Mouse (Mus musculus): ENCODE data around the gene Tas2r126.
"Not testable (repeated sequence)": the region's sequence is repeated elsewhere in the genome, so short reads cannot be mapped to it uniquely, and the experiment has no call there.

Gene Tas2r126

DNA sequence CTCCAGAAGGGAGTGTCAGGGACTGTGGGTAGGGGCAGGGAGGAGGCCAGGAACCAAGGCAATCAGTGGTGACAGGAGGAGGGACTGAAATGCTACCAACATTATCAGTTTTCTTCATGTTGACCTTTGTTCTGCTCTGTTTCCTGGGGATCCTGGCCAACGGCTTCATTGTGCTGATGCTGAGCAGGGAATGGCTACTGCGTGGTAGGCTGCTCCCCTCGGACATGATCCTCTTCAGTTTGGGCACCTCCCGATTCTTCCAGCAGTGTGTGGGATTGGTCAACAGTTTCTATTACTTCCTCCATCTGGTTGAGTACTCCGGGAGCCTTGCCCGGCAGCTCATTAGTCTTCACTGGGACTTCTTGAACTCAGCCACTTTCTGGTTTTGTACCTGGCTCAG, at the start of gene Tas2r126:
Gene Tas2r126, plus strand, starts transcription at position 90 of the 400 bp plus-strand sequence.
- no peak for DNase-seq

DNA sequence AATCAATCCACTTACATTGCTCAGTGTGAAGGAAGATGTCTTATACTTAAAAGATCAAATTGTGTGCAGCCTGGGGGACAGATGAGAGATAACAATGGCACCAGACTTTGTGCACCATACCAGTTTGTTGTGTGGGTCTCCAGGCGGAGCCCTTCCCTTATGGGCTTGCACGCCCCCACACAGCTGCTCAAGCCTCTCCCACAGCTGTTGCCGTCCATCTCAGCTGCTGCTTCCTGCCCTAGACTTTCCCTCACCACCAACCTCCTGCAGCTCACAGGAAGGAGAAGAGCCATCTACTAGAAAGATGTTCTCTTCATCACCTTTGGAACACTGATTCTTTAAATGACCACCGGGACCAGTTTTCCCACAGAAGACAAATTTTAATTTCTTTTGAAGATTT, 48.7 kb upstream of the Tas2r126 start:
- DNase-seq: no peak

DNA sequence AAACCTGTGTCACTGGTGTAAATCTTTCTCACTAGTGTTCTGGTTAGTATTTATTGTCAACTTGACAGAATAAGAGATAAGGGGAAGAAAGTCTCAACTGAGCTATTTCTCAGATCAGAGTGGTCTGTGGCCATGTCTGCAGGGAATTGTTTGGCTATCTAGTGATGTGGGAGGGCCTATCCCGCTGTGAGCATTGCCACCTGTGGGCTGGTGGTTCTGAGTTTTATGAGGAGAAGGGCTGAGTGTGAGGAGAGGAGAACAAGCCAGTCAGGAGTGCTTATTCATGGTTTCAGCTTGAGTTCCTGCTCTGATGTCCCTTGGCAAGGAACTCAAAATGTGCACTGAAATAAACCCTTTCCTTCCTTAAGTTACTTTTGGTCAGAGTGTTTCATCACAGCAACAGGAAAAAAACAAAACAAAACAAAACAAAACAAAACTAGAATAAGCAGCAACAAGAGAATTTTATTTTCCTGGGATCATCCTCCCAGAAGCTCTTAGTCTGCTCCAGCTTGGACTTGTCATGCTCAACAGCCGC, 42.5 kb upstream of the Tas2r126 start:
- DNase-seq: no peak

DNA sequence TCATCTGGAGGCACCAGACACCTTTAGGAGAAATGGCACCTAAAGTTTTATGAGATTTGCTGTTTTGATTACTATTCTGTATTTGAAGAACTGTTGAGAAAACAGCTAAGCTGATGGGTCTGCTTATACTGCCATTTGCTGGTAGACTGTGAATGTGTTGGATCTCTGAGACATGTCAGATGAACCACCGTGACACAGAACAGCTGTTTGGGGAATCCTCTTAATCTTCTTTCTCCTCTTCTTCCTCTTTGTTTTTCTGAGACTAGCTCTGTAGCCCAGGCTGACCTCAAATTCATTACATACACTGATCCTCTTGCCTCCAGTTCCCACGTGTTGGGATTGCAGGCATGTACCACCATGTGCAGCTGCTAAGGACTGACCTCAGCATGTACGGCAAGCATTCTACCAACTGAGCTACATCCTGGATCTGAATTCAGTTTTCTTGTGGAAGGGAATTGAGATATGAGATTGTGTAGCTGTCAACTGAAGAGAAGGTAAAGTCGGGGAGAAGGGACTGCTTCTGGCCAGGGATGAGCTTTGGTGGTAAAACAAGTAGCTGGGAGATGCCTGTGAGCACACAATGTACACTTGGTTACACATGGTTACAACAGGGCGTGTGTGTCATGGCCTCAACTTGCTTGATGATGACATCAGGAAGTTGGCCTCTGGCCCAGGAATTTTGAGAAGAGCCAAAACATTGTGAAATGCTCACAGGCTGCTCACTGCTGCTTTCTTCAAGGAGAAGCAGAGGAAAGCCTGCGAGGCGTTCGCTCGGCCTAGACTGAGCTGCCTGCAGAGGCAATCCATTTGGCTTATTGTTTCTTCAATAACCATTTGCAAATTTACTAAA, 38.1 kb upstream of the Tas2r126 start:
- peak; percentile 27 for DNase-seq

DNA sequence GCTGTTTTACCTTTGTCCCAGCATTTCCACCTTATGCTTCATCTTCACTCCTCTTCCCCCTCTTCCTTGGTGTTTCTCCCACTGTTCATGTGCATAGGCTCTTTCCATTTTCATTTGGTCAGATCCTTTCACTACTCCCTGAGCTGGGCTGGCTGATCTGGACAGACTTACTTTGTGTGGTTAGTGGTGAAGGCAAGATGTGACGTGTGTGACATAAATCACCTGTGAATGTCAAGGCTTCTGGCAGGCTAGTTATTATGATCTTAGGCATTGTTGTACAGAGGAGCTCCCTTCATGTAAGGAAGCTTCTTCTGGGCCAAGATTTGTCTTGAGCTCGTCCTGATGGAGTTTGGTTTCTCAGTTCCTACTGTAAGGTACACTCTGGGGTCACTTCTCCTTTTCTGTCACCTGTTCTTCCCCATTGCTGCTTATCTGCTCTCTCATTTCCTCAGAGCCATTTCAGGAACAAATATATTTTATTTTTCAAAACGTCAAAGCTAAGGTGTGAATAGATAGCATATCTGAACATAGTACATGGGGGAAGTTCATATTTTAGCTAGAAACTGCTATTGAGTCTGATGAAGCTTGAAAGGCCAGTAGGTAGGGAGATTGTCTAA, 37.2 kb upstream of the Tas2r126 start:
- DNase-seq: no peak

DNA sequence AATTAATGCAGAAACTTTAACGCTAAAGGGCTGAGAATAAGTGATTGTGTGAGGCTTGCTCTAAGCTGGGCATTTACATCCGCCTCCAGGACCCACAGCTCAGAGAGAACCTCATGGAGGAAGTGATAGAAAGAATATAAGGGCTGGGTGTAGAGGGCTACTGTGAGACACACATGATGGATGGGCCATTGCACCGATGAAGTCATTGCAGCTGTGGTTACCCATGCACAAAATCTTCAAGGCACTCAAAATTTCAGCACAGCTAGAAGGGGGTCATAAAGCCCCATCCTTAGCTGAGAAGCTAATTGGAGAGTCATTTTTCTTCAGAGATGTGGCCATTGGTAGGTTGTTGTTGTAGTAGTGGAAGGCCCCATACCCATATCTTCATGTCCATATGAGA, 36.0 kb upstream of the Tas2r126 start:
- no peak for DNase-seq

DNA sequence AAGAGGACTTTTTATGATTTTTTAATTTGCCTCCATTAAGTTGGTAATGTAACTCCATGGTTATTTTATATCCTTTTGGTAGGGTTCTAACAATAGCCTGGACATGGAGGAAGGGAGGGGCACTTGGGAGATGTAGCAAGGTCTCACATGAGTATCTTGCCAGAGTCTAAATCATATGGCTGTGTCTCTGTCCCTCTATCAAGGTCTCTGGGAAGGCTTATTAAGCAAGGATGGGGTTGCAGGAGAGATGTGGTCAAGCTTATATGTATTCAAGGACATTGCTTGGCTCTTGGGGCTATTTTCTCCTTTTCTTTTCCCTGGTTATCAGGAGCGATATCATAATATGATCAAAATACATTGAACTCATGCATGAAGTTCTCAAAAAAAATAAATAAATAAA, 35.3 kb upstream of the Tas2r126 start:
- no peak for DNase-seq

DNA sequence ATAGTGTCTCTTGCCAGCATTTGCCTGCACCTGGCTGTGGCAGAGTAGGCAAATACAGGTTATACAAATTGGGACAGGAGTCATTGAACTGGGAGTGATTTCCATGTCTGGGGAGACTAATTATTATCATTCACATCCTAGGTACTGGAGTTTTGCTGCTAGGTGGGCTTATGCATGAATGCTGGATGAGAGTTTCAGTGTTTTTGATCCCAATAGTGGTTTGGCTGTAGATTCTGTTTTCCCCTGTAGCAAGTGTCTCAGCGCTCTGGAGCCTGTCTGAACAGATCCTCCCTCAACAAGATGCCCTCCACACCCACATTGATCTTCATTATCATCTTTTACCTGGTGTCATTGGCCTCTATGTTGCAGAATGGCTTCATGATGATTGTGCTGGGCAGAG, 34.4 kb upstream of the Tas2r126 start, which contains the start of gene Tas2r143:
Gene Tas2r143, plus strand, starts transcription at position 301 of the 400 bp plus-strand sequence.
- DNase-seq: no peak

DNA sequence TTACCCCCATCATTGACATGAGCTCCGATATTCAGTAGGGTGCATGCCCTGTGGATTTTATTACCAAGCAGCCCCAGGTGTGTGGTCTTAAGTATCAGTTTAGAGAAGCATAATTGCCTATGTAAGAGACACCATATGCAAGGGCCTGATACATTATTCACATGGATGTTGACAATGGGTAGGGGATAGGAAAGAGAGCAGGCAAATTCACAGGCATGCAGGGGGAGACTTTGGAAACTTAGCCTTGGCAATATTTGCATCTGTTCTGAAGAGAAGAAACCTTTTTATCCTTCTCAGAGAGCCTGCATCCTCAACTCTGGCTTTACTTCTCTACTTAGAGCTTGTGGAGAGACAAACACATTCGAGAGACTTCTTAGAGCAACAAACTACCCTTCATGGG, 29.2 kb upstream of the Tas2r126 start, which contains the start of gene Tas2r135:
Gene Tas2r135, plus strand, starts transcription at position 301 of the 400 bp plus-strand sequence.
- no peak for DNase-seq

DNA sequence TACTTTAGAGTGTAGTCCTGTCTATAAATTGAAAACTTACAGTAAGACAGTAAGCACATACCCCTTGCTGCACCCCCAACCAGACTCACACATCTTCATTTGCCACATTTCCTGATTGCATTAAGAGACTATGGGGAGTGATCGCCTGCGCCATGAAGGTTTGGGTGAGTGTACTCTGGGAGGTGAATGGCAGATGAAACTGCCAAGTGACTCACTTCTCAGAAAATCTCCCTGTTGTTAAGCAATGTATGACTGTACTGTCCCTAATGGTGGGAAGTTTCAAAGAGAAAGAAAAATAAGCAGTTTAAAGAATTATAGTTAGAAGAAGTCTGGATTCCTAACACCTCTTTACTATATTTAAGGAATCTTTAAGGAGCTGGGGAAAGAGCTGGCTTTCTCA, 14.9 kb upstream of the Tas2r126 start:
- no peak for DNase-seq

DNA sequence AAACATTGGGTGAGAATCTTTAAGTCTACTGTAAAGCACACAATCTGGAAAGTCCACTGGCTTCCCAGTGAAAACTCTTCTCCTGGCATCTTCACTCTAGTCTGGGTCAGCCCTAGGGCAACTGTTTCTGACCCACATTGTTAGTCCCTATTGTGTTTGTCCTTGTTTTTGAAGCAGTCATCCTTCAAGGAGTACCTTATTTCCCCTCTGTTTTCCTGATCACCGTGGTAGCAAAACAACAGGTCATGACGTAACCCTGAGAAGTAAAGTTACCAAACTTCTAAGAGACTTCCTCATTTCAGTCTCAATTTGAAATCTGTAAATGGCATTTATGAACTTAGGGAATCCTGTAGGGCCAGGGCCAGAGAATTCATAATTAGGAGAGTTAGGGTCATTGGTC, 12.9 kb upstream of the Tas2r126 start:
- no peak for DNase-seq

DNA sequence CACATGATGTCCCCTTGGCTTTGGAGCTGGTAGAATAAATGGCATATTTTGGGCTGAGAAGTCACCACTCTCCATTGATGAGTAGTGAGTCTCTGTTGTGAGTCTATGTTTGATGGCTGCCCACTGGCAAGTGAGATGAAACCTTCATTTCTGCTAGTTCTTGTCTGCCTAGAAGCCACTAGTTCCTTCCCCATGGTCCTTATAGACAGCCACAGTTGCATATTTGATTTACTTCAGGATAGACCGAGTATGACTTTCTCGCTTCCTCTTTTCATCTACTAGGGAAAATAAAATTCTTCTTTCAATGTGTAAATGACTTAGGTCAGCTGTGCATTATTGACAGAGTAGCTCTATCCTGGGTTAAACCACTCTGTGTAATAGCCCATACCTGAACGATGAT, 9.9 kb upstream of the Tas2r126 start:
- DNase-seq: no peak

DNA sequence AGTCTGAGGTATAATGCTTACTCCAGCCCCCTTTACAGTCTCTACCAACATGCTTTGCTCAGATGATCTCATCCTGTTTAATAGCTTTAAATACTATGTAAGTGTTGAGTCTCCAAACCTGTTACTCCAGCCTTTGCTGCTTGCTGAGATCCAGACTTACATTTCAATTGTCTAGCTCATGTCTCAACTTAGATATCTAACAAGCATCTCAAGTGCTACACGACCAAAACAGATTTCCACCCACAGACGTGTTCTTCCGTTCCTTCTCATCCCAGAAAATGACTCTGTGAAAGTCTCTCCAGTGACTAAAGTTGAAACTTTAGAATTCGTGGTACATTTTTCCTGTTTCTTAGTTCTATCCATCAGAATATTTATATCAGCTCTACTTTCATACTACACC, 8.0 kb upstream of the Tas2r126 start:
- no peak for DNase-seq

DNA sequence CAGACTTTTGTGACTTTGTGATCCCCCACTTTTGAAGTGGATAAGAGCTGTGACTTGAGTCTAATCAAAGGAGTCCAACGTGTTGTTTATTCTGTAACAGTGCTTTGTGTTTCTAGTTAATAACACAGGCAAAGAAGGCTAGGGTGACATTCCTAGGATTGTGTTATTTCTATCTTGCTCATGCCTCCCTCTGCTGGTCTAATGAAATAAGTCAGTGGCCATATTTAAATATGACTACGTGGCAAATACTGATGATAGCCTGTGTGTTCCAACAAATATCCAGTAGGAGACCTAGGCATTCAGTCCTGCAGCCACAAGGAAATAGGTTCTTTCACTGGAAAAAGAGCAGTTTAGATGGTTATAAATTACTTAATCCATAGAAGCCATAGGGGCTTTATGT, 781 bp upstream of the Tas2r126 start:
- no peak for DNase-seq

DNA sequence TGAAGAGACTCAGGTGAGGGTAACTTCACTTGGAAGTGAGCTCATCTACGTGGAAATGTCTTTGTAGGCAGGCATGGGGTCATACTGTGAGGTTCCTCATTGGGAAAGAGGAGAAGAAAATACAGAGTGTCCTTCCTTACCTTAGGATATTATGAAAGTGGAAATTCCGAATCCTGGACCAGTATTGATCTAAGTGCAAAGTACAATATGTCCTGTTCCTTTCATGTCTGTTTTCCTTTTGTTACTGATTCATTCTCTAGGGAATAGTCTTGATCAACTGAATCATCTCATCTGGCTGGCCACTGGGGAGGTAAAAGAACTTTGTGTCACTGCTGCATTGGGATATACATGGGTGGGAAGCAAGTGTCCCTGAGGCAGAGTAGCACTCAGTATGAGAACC, 1.2 kb downstream of the Tas2r126 start:
- DNase-seq: no peak

DNA sequence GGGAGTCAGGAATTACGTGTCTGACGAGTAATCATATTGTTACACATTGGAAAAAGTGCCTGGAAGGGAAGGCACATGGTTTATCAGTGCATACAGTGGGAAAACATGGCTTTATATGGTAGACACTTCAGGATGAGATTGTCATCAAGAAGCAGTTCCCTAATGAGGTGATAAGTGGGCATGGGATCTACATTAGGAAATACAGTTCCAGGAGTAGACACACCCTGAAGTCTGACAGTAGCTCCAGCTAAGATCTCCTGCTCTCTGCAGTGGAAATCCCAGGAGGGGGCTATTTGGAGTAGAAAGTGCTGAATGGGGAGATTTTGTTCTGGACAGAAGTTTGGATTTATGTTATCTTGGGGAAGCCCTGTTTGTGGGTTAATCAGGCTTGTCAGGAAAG, 7.1 kb downstream of the Tas2r126 start:
- no peak for DNase-seq

DNA sequence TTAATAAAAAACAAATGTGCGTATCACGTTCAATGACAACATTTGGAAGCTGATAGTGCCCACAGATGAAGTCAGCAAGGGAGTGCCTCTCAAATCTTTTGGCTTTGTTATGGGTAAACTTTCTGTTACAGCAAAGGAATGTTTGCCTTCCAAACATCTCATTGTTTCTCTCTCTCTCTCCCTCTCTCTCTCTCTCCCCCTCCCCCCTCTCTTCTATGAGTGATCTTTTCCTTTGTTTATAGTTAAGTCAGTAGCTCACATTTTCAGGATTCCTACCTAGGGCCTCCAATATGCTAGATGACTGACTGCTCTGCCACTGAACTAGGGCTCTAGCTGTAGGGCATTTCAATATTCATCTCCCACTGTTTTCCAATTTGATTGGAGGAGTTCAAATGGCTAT, 10.2 kb downstream of the Tas2r126 start:
- no peak for DNase-seq

DNA sequence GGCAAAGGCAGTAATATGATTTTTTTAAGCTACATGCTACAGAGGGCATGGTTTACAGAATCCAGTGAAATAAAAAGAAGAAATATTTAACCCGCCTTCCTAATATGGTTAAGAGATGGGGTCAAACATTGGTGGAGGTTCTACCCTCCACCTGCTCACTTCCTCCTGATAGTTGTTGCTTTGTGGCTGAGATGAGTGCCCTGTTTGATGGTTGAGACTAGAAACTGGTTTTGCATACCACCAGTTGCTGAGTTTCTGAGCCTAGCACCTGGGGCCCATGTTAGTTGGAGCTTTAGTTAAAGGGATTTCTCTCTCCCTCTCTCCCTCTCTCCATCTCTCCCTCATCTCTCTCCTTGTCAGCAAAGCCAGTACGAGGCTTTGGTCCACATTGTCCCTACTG, 13.0 kb downstream of the Tas2r126 start:
- DNase-seq: no peak

DNA sequence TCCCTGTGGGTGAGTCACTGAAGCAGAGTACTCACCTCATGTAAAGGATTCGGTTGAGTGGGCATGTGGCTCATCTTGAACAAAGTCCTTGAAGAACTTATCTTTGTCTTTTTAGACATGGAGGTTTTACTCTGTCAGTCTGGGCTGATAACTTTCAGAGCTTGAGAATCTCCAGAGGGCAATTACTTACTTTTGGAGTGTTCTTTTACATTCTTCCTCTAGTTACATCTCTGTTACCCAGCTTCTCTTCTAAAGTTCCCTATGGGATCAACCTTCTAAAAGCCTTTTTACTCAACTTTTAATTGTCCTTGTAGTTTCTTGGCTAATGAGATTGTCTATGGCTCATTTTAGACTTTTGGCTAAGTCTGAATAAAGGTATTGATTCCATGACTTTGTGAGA, 30.8 kb downstream of the Tas2r126 start, which contains the start of gene Olfr458:
Gene Olfr458, minus strand, starts transcription at position 101 of the 400 bp plus-strand sequence.
- no peak for DNase-seq

DNA sequence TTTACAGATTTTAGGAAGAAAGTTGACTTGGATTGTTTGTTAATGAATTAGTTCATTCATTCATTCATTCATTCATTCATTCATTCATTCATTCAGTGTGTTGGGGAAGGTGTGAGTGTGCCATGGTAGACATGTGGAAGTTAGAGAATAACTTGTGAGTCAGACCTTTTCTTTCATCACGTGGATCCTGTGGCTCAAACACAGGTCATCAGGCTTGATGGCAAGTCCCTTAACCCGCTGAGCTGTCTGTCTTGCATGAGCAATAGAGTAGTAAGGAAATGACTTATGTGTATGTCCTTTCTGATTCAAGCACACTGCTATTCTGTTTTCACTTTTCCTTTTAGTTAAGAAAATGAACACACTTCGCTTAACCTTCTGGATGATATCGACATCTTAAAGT, 36.2 kb downstream of the Tas2r126 start:
- DNase-seq: no peak

DNA sequence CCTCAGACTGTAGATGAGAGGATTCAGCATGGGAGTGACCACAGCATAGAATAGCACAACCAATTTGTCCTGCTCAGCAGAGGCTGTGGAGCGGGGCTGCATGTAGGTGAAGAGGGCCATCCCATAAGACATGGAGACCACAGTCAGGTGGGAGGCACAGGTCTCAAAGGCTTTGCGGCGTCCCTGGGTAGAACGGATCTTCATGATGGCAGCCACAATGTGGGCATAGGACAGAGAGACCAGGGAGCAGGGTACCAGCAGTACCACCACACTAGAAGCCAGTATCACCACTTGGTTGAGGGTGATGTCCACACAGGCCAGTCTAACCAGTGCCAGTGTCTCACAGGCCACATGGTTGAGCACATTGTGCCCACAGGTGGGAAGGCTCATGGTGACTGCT, 37.0 kb downstream of the Tas2r126 start:
- DNase-seq: not testable (repeated sequence)

DNA sequence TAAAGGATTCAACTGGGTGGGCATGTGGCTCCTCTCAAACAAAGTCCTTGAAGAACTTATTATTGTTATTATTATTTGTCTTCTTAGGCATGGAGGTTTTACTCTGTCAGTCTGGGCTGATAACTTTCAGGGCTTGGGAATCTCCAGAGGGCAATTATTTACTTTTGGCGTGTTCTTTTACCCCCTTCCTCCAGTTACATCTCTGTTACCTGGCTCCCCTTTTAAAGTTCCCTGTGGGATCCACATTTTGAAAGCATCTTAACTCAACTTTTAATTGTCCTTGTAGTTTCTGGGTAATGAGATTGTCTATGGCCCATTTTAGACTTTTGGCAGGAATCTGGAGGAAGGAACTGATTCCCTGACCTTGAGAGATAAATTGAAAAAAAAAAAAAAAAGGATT, 41.9 kb downstream of the Tas2r126 start, which contains the start of gene Olfr457:
Gene Olfr457, minus strand, starts transcription at position 101 of the 400 bp plus-strand sequence.
- DNase-seq: no peak

DNA sequence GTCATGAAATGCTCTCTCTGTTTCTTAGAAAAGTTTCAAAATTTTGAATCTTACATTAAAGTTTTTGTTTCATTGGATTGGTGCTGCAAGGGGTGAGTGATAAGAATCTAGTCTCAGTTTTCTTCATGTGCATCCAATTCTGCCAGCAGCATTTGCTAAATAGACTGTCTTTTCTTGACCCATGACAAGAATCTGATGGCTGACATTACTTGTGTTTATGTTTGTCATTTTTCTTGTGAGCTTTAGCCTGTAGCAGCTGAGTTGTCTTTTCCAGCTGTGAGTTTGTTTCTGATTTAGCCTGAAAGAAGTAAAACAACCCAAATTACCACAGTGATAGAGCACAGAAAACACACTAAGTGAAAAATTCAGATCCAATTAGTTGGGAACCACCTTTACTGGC, 50.3 kb downstream of the Tas2r126 start:
- DNase-seq: no peak
